Mouse (Mus musculus) lung, postnatal 14 days (tissue): ENCODE results near the gene 2010300C02Rik.

Experiments
- DNase-seq: peaks from one replicate; pipeline ENCODE4 v3.0.0; 2021

The 2010300C02Rik gene

GRCm38 (mm10) chr1:37711082-37711481 is 8.8 kb downstream of the 2010300C02Rik start:
- DNase-seq: no peak

GRCm38 (mm10) chr1:37709736-37710135 is 10.1 kb downstream of the 2010300C02Rik start:
- DNase-seq: no peak

GRCm38 (mm10) chr1:37708270-37708955 is 11.5 kb downstream of the 2010300C02Rik start:
- no peak for DNase-seq

GRCm38 (mm10) chr1:37702326-37702725 is 17.6 kb downstream of the 2010300C02Rik start:
- no peak for DNase-seq

DNA sequence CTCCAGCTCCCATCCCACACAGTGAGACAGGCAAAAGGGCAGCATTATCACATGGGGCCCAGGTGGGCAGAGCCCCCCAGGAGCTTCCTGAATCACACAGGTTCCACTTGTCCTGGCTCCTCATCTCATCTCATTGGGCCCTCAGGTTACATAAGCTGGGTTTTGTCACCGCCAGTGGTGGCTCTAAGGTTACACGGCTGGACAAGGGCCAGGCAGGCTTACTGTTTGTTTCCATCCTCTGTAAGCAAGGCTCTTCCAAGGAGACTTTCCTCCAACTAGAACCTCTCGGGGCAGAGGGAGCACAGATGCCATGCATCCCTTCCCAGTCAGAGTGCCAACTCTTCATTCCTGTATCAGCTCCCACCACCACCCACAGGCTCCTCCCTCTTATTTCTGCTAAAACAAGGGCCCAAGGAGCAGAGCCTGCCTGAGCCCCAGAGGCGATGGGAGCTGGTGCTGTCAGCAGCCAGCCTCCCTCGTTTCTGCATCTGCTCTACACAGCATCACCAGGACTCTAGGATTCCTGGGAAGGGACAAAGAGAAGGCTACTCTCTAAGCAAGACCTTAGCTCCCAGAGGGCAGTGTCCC is 20.9 kb downstream of the 2010300C02Rik start:
- DNase-seq: no peak

- peak; percentile 43 for DNase-seq
These were observed 21.6 kb downstream of the 2010300C02Rik start for GRCm38 (mm10) chr1:37698186-37698839.

DNA sequence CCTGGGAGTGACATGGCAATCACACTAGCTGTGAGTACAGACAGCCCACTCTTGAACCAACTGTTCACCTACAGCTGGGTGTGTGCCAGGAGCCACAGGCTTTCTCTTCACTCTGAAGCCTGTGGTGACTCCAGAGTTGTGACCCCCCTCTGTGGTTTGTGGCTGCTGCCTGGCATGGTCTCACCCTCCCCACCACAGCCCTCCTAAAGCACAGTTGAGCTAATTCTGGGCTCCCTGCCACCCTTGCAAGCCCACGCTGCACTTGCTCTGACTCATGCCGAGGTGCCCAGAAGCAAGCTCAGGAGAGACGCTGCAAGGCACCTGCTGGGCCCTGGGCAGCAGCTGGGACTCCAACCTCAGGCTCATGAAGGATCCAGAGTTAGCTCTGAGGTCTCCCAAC is 23.0 kb downstream of the 2010300C02Rik start:
- DNase-seq: no peak

- DNase-seq: no peak
These were observed 24.2 kb downstream of the 2010300C02Rik start for GRCm38 (mm10) chr1:37695732-37696131.

GRCm38 (mm10) chr1:37694417-37694816 is 25.5 kb downstream of the 2010300C02Rik start:
- peak; percentile 42 for DNase-seq

DNA sequence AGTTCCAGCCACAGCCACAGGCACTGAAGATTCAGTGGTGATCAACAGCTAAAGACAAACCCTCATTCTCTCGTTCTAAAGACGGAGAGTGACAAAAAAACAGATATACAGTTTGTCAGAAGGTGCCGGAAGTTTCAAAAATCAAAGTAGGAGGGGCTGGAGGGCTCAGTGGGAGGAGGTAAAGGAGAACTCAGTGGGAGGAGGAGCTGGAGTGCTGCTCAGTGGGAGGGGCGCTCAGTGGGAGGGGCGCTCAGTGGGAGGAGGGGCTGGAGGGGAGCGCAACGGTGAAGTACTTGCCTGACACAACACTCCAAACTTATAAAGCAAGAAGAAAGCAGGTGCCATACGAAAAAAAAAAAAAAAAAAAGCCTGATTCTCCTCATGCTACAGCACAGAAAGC is 28.7 kb downstream of the 2010300C02Rik start:
- peak; percentile 69 for DNase-seq

DNA sequence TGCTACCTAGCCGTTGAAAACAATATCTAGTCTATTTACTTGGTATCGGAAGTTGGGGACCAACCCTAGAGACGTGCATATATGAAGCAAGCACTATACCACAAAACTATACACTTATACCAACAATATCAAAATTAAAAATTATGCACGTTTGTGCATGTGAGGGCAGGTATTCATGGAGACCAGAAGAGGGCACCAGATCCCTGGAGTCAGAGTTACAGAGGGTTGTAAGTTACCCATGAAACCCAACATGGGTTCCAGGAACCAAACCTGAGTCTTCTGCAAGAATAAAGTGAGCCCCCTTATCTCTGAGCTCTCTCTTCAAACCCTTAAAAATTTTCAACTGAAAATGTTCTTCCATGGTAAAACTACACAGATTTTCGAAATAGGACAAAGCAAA is 29.2 kb downstream of the 2010300C02Rik start:
- no peak for DNase-seq

GRCm38 (mm10) chr1:37689730-37690129 is 30.2 kb downstream of the 2010300C02Rik start:
- DNase-seq: no peak

DNA sequence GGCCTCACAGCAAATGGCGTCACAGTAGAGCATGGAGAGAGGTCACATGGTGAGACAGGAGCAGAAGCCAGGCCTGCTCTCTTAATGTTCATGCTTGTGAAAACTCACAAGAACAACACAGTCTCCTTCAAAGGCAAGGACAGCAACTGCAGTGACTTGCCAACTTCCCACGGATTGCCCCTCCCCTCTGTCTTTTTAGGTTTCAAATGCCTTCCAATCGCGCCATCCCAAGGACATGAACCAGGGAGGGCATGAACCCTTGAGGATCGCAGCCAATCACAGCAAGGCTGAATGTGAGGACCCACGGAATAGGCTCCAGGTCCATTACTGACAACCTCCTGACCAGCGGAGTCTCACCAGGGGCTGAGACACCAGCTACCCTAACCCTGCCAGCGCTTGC is 31.5 kb downstream of the 2010300C02Rik start:
- DNase-seq: no peak

DNA sequence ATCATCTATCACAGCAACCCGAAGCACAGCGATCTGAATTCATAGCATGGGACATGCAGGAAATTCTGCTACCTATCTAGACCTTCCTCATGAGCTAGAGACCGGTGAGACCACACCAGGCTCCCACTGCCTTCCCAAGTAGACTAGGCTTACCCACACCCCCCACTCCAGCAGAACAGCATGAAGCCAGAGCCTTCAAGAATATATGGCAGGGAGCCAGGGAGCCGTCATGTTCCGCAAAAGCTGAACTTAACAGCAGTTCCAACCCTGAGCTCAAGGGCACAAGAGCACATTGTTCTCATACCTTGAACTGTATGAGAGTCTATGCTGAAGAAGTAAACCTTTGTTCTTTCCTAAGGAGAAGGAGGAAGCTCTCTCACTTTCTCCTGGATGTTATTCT is 32.4 kb downstream of the 2010300C02Rik start:
- peak; percentile 71 for DNase-seq

GRCm38 (mm10) chr1:37686953-37687441 is 32.9 kb downstream of the 2010300C02Rik start:
- DNase-seq: peak; percentile 27

- DNase-seq: peak; percentile 90
These were observed 41.4 kb downstream of the 2010300C02Rik start for GRCm38 (mm10) chr1:37678327-37679123.

DNA sequence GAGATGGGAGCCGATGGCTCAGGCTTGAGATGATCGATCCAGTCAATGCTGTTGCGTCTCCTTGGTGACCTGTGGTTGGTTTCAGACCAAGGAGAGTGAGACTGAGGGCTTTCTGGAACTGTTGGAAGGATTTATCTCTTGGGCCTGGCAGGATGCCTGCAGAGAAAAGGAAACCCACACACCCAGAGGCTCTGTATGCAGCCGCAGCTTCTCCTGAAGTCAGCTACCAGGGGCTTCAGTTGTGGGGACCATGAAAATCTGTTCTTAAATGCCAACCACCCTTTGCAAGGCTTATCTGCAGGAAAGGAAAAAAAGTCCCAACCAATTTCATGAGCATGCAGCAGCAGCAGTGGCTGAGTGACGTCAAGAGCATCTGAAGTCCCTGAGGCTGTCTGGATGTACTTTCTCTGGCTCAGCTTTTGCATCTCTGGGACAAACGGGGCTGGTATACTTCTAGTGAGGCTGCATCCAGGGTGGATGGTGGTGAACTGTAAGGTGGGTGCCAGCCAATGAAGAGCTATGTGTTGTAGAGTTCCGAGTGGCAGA is 42.8 kb downstream of the 2010300C02Rik start:
- no peak for DNase-seq

GRCm38 (mm10) chr1:37675444-37675843 is 44.4 kb downstream of the 2010300C02Rik start:
- DNase-seq: no peak

DNA sequence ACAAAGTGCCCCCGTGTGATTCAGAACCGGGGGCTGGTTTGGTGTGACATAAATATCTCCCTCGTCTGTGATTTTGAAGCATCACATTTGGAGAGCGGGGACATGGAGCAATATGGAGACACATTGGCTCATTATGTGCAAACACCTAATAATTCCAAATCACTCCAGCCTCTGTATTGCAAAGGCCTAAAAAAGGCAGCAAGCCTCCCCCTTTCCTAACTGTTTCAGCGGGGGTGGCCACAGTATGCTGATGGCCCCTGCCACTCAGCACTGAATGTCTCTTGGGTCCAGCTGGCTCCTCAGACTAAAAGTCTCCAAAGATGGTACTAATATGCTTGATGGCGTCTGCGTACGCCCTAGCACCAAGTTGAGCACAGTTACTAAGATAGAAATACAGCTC is 45.6 kb downstream of the 2010300C02Rik start:
- DNase-seq: no peak

GRCm38 (mm10) chr1:37671316-37671715 is 48.6 kb downstream of the 2010300C02Rik start:
- no peak for DNase-seq

DNA sequence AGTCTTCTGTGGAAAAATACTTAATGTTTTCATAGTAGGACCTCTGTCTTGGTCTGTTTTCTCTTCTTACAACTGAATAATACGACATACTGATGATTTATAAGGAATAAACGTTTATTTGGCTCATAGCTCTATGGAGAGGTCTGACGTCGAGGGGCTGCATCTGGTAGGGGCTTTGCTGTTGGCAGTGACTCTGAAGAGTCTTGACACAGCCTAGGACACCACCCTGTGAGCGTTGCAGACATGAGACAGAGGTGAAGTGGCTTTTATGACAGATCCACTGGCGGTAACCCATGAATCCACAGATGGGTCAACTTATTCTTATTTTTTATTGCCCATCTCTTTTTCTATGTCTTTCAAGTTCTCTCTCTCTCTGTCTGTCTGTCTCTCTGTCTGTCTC is 52.5 kb downstream of the 2010300C02Rik start:
- DNase-seq: no peak

GRCm38 (mm10) chr1:37666587-37666986 is 53.3 kb downstream of the 2010300C02Rik start:
- DNase-seq: peak; percentile 65
